Mouse (Mus musculus): ENCODE data around the gene Vcp.

The Vcp gene

GRCm38 (mm10) chr4:42969304-42969703 is 31.0 kb downstream of the Vcp start, which contains the start of gene 1700022I11Rik:
TSS of gene 1700022I11Rik (plus strand) at chr4:42969604.
- DNase-seq: no peak

GRCm38 (mm10) chr4:42965039-42965719 is 35.1 kb downstream of the Vcp start:
- DNase-seq: peak; percentile 36

GRCm38 (mm10) chr4:42963480-42963879 is 36.8 kb downstream of the Vcp start:
- no peak for DNase-seq

- peak; percentile 64 for DNase-seq
Observed at GRCm38 (mm10) chr4:42961592-42961991, 38.7 kb downstream of the Vcp start.

- DNase-seq: peak; percentile 19
Observed at GRCm38 (mm10) chr4:42959382-42959781, 40.9 kb downstream of the Vcp start.

GRCm38 (mm10) chr4:42958942-42959341 is 41.4 kb downstream of the Vcp start:
- peak; percentile 5 for DNase-seq

- peak; percentile 10 for DNase-seq
Observed at GRCm38 (mm10) chr4:42957979-42958378, 42.3 kb downstream of the Vcp start.

GRCm38 (mm10) chr4:42957306-42957705 is 43.0 kb downstream of the Vcp start:
- no peak for DNase-seq

- DNase-seq: no peak
Observed at GRCm38 (mm10) chr4:42956581-42956980, 43.7 kb downstream of the Vcp start.

GRCm38 (mm10) chr4:42955200-42955599 is 45.1 kb downstream of the Vcp start:
- no peak for DNase-seq

GRCm38 (mm10) chr4:42954297-42954696 is 46.0 kb downstream of the Vcp start:
- peak; percentile 69 for DNase-seq

GRCm38 (mm10) chr4:42953435-42954094 is 46.7 kb downstream of the Vcp start:
- peak; percentile 48 for DNase-seq

- DNase-seq: no peak
Observed at GRCm38 (mm10) chr4:42952563-42952962, 47.7 kb downstream of the Vcp start.

- DNase-seq: no peak
Observed at GRCm38 (mm10) chr4:42951206-42952195, 48.8 kb downstream of the Vcp start.

GRCm38 (mm10) chr4:42950065-42950558 is 50.2 kb downstream of the Vcp start:
- DNase-seq: peak; percentile 89

GRCm38 (mm10) chr4:42949676-42950051 is 50.6 kb downstream of the Vcp start, which contains the start of gene Dnajb5:
TSS of gene Dnajb5 (plus strand) at chr4:42949814.
- peak; percentile 99 for DNase-seq

- no peak for DNase-seq
Observed at GRCm38 (mm10) chr4:42949051-42949675, 51.1 kb downstream of the Vcp start.

GRCm38 (mm10) chr4:42948527-42948926 is 51.8 kb downstream of the Vcp start:
- peak; percentile 59 for DNase-seq

GRCm38 (mm10) chr4:42946733-42947290 is 53.5 kb downstream of the Vcp start:
- peak; percentile 92 for DNase-seq

GRCm38 (mm10) chr4:42945952-42946351 is 54.4 kb downstream of the Vcp start:
- DNase-seq: peak; percentile 51

- peak; percentile 26 for DNase-seq
Observed at GRCm38 (mm10) chr4:42945445-42945844, 54.9 kb downstream of the Vcp start.

GRCm38 (mm10) chr4:42945043-42945442 is 55.3 kb downstream of the Vcp start:
- peak; percentile 19 for DNase-seq

Measured in right cerebral cortex, postnatal 25 days (tissue).